Mouse (Mus musculus): Measurements from ENCODE around the gene Adcy5.

Adcy5 gene

DNA sequence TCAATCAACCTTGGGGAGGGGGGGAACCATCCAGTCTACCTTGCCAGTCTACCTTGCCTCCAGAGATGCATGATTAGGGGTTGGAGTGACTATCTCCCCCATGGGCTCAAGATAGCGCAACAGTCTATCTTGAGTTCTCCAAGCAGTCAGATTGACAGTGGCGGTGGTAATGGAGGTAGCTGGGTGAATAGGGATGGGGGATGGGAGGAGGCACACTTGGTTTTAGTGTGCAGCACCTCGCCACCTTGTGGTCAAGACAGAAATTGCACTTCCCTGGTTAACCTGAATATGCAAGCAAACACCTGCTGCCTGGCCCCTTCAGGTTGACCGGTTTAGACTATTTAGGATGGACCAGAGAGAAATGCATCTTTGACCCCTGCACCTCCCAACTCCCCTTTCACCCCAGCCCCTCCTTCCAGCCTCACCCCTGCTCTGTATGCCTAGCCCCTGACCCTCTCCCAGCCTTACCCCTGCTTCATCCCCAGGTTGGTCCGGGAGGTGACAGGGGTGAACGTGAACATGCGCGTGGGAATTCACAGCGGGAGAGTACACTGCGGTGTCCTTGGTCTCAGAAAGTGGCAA is 115.8 kb downstream of the Adcy5 start:
- DNase-seq (ENCODE audit: low read depth, low spot score), result peak; percentile 81

DNA sequence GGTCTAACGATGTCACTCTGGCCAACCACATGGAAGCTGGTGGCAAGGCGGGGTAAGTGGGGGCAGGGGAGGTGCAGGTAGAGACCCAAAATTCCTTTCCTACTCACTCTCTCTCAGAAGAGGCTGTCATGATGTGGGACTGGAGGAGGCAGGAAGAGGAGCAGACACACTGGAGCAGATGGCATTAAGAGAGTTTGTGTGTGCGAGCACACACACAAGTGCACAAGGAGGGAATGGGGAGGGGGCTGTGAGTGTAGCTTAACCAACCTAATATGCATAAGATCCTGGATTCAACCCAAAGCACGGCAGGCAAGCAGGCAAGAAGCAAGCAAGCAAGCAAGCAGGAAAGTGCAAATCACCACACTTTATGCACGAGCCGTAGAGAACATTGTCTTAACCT is 116.3 kb downstream of the Adcy5 start:
- DNase-seq (ENCODE audit: low read depth, low spot score), result no peak

- DNase-seq (ENCODE audit: low read depth, low spot score), result no peak
Measured at GRCm38 (mm10) chr16:35271572-35271971, 116.9 kb downstream of the Adcy5 start.

DNA sequence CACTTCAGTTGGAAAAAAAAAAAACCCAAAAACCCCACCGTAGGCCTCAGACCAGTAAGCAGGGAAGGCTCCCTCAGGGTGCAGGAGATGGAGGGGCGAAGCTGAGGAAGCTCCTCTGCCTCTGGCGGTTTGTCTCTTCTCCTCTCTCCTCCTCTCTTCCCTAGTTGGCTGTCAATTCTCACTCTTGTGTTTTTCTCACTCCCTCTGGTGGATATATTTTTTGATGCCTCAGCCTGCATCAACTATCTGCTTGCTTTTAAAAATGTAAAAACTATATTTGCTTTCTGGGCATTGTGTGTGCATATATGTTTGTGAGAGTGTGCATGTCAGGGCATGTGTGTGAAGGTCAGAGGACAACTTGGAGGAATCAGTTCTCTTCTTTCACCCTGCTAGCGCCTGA is 117.7 kb downstream of the Adcy5 start:
- no peak for DNase-seq (ENCODE audit: low read depth, low spot score)

DNA sequence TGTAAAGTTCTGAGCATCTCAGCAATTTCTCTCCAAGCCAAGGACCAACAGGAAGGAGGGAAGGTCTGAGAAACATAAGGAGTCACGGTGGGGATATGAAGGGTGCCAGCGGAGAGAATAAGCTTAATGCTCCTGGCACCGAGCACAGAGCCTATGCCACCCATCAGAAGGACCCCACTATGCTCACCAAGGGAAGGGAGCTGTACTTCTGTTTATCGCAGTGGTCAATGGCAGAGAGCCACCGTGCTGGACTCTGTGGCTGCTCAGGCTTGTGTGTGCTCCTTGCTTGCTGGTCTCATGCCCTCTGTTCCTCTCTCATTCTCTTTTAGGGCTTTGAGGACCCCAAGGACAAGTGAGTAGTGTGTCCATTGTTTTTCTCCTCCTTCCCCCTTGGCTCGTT is 123.5 kb downstream of the Adcy5 start:
- no peak for DNase-seq (ENCODE audit: low read depth, low spot score)

DNA sequence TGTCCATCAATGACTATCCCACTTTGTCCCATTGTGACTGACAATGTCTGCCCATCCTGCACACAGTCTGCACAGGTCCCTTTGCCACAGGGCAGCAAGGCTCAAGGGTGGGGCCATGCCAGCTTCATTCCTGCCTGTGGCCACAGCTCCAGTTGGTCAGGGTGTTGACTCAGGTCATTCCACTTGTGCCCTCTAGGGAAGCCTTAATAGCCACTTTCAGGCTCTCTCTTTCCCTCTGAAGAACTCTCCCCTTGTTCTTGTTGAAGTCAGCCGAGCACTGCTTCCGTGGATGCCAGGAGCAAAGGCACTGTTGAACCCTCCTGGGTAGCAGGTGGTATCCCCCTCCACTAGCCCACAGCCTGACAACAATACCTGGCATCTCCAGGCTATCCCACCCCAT is 127.8 kb downstream of the Adcy5 start:
- DNase-seq (ENCODE audit: low read depth, low spot score), result no peak

GRCm38 (mm10) chr16:35285821-35286220 is 131.1 kb downstream of the Adcy5 start:
- DNase-seq (ENCODE audit: low read depth, low spot score), result no peak

GRCm38 (mm10) chr16:35287244-35287643 is 132.6 kb downstream of the Adcy5 start:
- no peak for DNase-seq (ENCODE audit: low read depth, low spot score)

DNA sequence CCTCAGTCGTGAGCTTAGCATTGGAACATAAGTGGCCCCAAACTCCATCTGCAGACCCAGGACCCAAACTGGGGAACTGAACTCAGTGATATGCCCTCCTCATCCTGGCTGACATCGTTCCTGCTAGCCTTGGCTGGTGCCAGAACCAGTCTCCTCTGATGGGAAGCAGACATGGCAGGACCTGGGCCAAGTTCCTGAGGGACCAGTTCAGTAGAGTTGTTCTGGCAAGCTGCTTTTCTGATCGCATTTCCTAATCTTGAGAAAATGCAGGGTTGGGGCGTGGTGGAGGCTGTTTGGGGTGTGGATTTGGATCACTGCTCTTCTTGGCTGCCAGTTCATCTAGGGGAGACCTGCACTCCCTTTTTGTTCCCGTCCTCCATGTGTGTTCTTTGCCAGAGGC is 143.1 kb downstream of the Adcy5 start:
- DNase-seq (ENCODE audit: low read depth, low spot score), result no peak

DNA sequence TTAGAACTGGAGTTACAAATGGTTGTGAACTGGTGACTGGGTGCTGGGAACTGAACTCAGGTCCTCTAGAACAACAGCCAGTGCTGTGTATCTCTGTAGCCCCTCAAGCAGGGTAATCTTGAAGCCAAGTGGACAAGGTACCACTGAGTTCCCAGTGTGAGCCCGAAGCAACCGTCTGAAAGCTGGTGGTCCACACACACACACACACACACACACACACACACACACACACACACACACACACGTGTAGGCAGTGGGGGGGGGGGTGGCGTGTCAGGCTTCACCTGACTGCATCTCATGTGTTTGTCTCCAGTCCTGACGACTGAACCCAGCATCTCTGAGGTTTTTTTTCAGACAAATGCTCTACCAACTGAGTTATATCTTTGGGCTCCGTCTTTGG is 145.5 kb downstream of the Adcy5 start:
- DNase-seq (ENCODE audit: low read depth, low spot score), result no peak

DNA sequence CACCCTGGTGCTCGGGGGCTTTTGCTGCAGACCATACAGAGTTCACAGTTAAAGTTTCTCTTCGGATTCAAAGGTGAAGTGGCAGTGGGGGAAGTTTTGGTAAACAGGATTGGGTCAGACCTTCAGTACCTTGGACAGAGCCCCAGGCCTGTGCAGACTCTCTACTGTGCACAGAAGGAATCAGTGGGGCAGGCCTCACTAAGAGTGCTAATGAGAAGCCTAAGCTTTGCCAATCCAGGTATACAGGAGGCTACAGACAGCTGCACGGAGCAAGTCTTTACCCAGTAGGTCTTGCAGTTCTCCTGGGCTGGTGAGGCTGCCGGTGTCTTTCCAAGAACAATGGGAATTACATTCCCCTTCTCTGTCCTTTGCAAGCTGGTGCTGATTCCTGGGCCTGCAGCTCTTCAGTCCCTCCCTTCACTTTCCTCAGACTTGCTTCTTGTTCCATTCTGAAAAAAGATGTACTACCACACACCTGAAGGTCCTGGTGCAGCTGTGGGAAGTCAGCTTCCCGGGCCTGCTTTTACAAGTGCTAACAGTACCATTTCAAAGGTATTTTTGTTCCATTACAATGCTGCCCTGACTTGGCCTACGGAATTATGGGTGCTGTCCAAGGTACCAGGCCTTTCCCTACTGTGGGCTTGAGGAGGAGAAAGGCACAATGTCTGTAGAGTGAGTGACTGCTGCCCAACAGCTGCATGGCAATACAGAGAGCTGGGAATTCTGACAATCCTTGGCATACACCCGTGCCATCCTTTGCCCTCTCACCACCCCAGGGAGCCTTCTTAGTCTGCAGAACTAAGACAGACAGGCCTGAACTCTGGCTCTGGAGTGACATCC is 148.0 kb downstream of the Adcy5 start:
- DNase-seq (ENCODE audit: low read depth, low spot score), result no peak

DNA sequence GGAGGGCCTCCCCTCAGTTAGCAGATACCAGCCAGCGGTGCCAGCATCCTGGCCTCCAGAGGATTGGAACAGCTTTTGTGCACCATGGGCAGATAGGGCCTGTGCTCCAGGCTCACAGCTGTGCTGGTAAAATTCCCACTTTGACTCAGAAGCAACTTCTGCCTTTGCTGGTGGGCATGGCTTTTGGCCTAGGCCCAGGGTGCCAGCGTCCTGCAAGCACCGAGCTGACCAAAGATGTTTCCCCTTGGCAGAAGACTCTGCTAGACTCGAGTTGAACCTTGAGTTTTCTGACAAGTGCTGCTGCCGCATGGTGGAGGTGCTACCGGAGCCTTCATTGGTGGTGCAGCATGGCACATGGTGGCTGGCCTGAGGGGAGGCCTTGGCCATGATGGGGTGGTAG is 149.0 kb downstream of the Adcy5 start:
- no peak for DNase-seq (ENCODE audit: low read depth, low spot score)

GRCm38 (mm10) chr16:35304416-35304815 is 149.7 kb downstream of the Adcy5 start:
- no peak for DNase-seq (ENCODE audit: low read depth, low spot score)

DNA sequence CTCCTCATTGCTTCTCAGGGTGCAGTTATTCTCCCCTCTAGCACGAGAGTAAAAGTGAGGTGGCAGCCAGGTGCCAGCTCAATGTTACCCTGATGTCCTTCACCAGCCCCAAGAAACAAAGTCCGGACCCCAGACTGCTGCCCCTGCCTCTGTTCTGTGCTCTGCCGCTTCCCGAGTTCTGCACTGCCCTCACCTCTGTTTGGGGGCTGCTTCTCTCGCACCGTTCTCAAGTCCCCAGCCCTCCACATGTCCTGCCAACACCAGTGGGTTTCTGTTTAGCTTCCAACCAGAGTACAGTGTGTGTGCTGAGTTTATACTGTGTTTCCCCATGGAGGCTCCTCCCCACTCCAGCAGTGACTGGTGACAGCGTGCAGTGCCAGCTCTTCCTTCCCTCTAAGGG is 150.5 kb downstream of the Adcy5 start:
- DNase-seq (ENCODE audit: low read depth, low spot score), result no peak

DNA sequence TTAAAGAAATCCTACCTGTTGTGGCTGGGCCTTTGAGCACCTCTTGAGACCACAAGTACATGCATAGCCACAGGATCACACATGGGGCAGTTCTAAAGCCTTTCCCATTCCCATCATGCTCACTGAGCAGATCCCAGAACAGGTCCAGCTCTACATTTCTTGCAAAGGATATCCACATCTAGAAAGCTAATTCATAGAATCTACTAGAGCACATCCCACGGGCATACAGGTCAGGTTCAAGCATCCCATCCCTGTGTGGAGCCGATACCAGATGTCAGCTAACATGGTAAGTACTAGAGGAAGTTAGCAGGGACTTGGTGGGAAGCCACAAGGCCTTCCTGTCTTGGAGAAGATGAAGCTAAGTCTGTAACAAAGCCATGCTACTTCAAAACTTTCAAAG is 152.0 kb downstream of the Adcy5 start:
- DNase-seq (ENCODE audit: low read depth, low spot score), result no peak

DNA sequence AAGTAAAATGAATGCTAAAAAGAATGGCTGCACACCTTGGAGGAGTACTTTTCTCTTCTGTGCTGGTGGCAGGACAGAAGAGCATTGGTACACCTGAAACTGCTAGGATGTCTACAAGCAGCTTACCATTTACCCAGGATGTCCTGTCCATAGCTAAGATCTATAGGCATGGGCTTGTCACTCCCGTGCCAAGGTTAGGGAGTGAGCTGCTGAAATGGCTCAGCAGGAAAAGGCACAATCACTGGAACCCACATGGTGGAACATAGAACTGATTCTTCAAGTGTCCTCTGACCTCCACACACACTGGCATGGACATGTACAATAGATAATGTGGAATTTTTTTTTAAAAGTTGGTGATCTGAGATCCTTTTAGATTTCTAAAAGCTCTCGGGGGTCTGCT is 152.7 kb downstream of the Adcy5 start:
- no peak for DNase-seq (ENCODE audit: low read depth, low spot score)

- DNase-seq (ENCODE audit: low read depth, low spot score), result no peak
Measured at GRCm38 (mm10) chr16:35308016-35308415, 153.3 kb downstream of the Adcy5 start.

- DNase-seq (ENCODE audit: low read depth, low spot score), result no peak
Measured at GRCm38 (mm10) chr16:35308486-35309143, 153.9 kb downstream of the Adcy5 start.

- DNase-seq (ENCODE audit: low read depth, low spot score), result no peak
Measured at GRCm38 (mm10) chr16:35309634-35310033, 155.0 kb downstream of the Adcy5 start.

DNA sequence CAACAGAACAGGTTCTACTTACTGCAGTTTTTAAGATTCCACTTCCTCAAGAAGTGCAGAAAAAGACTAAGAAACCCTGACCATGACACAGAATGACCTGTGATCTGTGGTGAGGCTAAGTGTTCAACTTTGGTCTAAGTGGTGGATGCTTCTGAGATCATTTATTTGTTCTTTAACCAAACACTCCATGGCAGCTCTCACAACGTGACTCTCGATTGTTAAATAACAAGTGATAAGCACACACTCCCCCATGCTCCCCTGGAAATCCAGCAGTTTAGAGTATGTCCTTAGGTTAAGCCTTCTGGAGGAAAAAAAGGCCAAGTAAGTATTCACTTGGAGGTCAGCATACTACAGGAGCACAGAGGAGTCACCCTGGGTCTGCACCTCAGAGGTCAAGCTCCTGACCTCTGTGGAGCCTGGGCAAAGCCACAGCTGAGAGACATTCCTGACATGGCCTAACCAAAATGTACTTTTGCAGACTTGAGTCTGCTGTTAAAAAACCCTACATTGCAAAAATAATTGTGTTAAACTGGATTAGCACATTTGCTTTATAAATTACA is 156.0 kb downstream of the Adcy5 start:
- DNase-seq (ENCODE audit: low read depth, low spot score), result no peak

DNA sequence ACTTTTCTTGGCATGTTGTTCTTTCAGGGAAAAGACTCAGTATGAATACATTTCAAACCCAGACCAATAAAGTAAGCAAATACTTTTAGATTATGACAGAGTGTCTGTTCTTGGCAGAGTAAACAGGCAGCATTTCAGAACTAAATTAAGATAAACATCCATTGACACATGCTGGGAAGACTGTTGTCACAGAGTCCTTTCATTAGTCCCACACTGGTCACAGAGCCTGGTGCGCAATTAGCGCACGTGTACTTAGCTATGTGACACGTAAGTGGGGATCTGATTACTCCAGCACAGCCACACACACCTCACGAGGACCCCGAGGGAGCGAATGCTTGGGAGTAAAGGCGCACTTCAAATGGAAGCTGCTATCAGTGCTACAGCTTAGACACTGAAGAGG is 156.9 kb downstream of the Adcy5 start:
- DNase-seq (ENCODE audit: low read depth, low spot score), result no peak

DNA sequence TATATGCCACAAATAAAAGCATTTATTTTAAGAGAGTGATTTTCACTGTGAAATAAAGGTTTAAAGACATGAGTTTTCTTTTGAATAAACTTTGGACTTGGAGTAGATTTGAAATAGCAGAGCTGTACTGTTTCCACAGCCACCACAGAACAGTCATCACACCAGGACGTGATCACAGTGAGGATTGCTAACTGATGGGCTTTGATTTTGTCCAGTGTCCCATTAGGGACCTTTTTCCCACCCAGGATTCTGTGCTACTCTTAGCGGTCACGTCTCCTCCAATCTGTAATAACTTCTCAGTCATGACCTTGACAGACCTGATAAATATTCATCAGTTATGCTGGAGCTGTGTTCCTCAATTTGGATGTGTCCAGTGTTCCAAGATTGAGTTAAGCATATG is 160.8 kb downstream of the Adcy5 start:
- DNase-seq (ENCODE audit: low read depth, low spot score), result no peak

DNA sequence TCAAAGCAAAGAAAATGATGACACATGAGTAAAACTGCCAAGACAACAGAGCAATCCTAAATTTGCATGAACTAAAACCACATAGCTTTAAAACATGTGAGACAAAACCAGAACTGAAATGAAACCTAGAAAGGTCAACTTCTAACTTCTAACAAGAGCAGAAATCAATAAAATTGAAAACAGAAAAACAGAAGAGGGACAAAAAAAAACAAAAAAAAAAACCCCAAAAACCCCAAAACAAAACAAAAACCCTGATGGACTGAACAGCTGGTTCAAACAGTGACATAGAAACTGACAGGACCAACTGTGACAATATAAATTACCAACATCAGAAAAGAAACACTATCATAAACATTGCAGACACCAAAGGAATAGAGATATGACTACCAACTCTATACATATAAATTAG is 162.2 kb downstream of the Adcy5 start:
- DNase-seq (ENCODE audit: low read depth, low spot score), result no peak
